Mouse (Mus musculus): ENCODE measurements at regions not wholly inside any gene's neighbourhood (a gene's known extent, or its start where the extent isn't known, plus 50 kb on each side); places are given as distances from the start of the nearest gene placed in this dataset.

- Histone ChIP-seq H3K36me3 (ENCODE audit: control insufficient read depth, insufficient read depth, low read length) (no peaks in the 10 kb centered on the region), H3K4me3 (ENCODE audit: low read depth, low read length) (no peak overlapping the region), H3K4me1 (ENCODE audit: control insufficient read depth, insufficient read depth, insufficient read length, low read length) (no peaks in the 10 kb centered on the region), H3K27ac (ENCODE audit: insufficient read depth, low read depth, low read length) (no peak overlapping the region), H3K27me3 (ENCODE audit: control insufficient read depth, insufficient read depth, low read length) (no peaks in the 10 kb centered on the region)
- no peak for TF ChIP-seq CTCF (IDR thresholded peaks at IDR 0.05; ENCODE audit: extremely low read depth, insufficient read length, insufficient replicate concordance, low read depth, low read length)
- TF ChIP-seq POLR2A (IDR thresholded peaks at IDR 0.05; ENCODE audit: low read depth, low read length) = no peak
- WGBS = 87% methylated on average over 5 of the region's 5 CpGs
Measured at GRCm38 (mm10) chr7:111205876-111206275, 123.0 kb upstream of the Eif4g2 start.

DNA sequence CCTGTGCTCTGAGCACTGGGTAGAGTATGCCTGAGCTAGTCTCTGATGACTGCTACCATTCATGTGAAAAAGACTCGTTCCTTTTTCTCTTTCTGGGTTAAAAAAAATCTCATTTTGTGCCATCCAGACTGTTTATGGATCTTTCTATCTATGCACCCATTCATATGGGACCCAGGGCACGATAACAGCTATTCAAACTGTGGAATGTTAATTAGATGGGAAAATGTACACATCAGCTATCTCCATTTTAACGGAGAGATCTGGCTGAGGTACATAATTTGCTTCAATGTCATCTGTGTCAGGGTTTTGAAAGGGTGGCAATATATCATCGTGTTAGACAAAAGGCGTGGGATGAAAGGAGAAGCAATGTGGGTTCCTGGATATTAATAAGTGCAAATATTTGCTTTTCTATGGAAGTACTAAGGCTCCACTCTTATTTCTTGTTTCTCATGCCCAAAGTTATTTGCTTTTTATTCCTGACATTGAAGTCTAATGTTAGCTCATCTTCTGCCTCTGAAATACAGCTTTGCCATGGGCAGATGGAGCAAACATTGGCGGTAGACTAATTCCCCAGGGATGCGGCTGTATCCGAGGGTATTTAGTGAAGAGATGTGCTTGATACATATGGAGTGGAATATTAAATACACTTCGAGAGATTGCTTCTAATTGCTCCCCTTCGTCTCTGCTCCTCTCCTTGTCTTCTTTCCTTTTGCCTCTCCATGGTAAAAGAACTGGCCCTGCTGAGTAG, 116.0 kb upstream of the Eif4g2 start:
- no peak overlapping the region for H3K27ac ChIP-seq (ENCODE audit: insufficient read depth, low read depth, low read length)
- H3K27me3 ChIP-seq (ENCODE audit: control insufficient read depth, insufficient read depth, low read length) = 0 out of 2 replicates have a peak, but pooled peaks cover 2% of the 10 kb centered on the region
- no peak overlapping the region for H3K4me3 ChIP-seq (ENCODE audit: low read depth, low read length)
- H3K36me3 ChIP-seq (ENCODE audit: control insufficient read depth, insufficient read depth, low read length) = no peaks in the 10 kb centered on the region
- H3K4me1 ChIP-seq (ENCODE audit: control insufficient read depth, insufficient read depth, insufficient read length, low read length) = no peaks in the 10 kb centered on the region
- 53% methylated on average over 10 of the region's 10 CpGs for WGBS
- TF ChIP-seq POLR2A (IDR thresholded peaks at IDR 0.05; ENCODE audit: low read depth, low read length) (no peak), CTCF (IDR thresholded peaks at IDR 0.05; ENCODE audit: extremely low read depth, insufficient read length, insufficient replicate concordance, low read depth, low read length) (no peak)

DNA sequence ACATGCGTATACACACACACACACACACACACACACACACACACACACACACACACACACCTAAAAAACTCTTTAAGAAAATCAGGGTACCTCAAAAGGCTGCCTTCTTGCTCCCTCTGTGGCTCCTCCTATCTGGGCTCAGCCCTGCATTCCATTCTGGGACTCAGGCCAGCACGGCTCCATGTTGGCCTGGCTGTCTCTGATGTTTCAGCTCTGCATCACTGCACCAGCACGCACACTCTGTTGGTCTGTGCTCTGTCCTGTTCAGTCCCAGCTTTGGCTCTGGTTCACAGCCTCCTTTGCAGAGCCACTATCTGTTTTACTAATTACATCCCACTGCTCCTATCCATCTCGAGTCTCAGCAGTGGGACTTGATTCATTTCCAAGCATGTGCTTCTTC, 108.8 kb upstream of the Eif4g2 start:
- Histone ChIP-seq H3K4me1 (ENCODE audit: control insufficient read depth, insufficient read depth, insufficient read length, low read length) (no peaks in the 10 kb centered on the region), H3K4me3 (ENCODE audit: low read depth, low read length) (no peak overlapping the region), H3K27me3 (ENCODE audit: control insufficient read depth, insufficient read depth, low read length) (no peaks in the 10 kb centered on the region), H3K27ac (ENCODE audit: insufficient read depth, low read depth, low read length) (no peak overlapping the region), H3K36me3 (ENCODE audit: control insufficient read depth, insufficient read depth, low read length) (no peaks in the 10 kb centered on the region)
- TF ChIP-seq POLR2A (IDR thresholded peaks at IDR 0.05; ENCODE audit: low read depth, low read length) (no peak), CTCF (IDR thresholded peaks at IDR 0.05; ENCODE audit: extremely low read depth, insufficient read length, insufficient replicate concordance, low read depth, low read length) (no peak)
- WGBS = 52% methylated on average over 4 of the region's 4 CpGs

- no peak for TF ChIP-seq POLR2A (IDR thresholded peaks at IDR 0.05; ENCODE audit: low read depth, low read length)
- TF ChIP-seq CTCF (IDR thresholded peaks at IDR 0.05; ENCODE audit: extremely low read depth, insufficient read length, insufficient replicate concordance, low read depth, low read length) = no peak
- Histone ChIP-seq H3K4me3 (ENCODE audit: low read depth, low read length) (no peak overlapping the region), H3K4me1 (ENCODE audit: control insufficient read depth, insufficient read depth, insufficient read length, low read length) (no peaks in the 10 kb centered on the region), H3K27ac (ENCODE audit: insufficient read depth, low read depth, low read length) (no peak overlapping the region), H3K36me3 (ENCODE audit: control insufficient read depth, insufficient read depth, low read length) (no peaks in the 10 kb centered on the region), H3K27me3 (ENCODE audit: control insufficient read depth, insufficient read depth, low read length) (no peaks in the 10 kb centered on the region)
Measured at GRCm38 (mm10) chr7:111191216-111191615, 108.4 kb upstream of the Eif4g2 start.

DNA sequence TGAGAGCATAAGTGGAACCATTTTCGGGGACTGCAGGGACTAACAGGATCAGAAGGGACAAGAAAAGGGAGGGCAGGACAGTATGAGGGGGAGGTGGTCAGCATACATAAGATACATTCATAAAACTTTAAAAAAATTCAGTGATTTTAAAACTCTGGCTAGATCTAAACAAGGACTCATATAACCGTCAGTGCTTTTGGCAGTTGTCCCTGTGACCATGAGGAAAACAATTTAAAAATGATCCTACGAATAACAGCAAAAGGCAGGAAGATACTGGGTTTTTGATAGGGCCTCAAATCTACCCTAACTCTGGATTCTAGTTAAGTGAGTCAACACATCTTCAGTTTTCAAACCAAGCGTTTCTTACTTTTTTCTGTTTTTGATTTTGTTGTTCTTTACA, 106.9 kb upstream of the Eif4g2 start:
- WGBS = 85% methylated on average over 4 of the region's 4 CpGs

DNA sequence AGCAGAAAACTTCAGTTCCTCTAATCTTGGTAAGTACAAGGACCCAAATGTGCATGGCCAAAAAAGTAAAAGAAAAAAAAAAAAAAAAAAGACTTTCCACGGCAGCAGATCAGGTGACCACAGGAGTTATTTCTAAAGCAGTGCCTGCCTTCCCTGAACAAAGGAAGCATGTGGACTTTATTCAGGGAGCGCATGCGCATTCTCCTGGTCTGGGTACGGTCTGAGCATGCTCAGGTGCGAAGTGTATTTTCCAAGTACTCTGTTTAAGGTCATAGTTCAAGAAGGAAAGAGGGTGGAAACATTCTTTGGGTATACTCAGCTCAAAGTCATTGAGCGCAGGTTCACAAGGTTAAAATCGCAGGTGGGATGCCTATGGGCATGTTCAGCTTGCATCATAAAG, 103.1 kb upstream of the Eif4g2 start:
- Histone ChIP-seq H3K36me3 (ENCODE audit: control insufficient read depth, insufficient read depth, low read length) (no peaks in the 10 kb centered on the region), H3K4me3 (ENCODE audit: low read depth, low read length) (no peak overlapping the region), H3K4me1 (ENCODE audit: control insufficient read depth, insufficient read depth, insufficient read length, low read length) (no peaks in the 10 kb centered on the region), H3K27ac (ENCODE audit: insufficient read depth, low read depth, low read length) (no peak overlapping the region), H3K27me3 (ENCODE audit: control insufficient read depth, insufficient read depth, low read length) (no peaks in the 10 kb centered on the region)
- TF ChIP-seq CTCF (IDR thresholded peaks at IDR 0.05; ENCODE audit: extremely low read depth, insufficient read length, insufficient replicate concordance, low read depth, low read length) (no peak), POLR2A (IDR thresholded peaks at IDR 0.05; ENCODE audit: low read depth, low read length) (no peak)
- 64% methylated on average over 7 of the region's 7 CpGs for WGBS

More for the DNA sequence above, 106.9 kb upstream of the Eif4g2 start:
- Histone ChIP-seq H3K27ac (ENCODE audit: insufficient read depth, low read depth, low read length) (no peak overlapping the region), H3K36me3 (ENCODE audit: control insufficient read depth, insufficient read depth, low read length) (no peaks in the 10 kb centered on the region), H3K4me1 (ENCODE audit: control insufficient read depth, insufficient read depth, insufficient read length, low read length) (no peaks in the 10 kb centered on the region), H3K4me3 (ENCODE audit: low read depth, low read length) (no peak overlapping the region), H3K27me3 (ENCODE audit: control insufficient read depth, insufficient read depth, low read length) (no peaks in the 10 kb centered on the region)
- TF ChIP-seq POLR2A (IDR thresholded peaks at IDR 0.05; ENCODE audit: low read depth, low read length) (no peak), CTCF (IDR thresholded peaks at IDR 0.05; ENCODE audit: extremely low read depth, insufficient read length, insufficient replicate concordance, low read depth, low read length) (no peak)

- WGBS = 84% methylated on average over 3 of the region's 3 CpGs
- TF ChIP-seq CTCF (IDR thresholded peaks at IDR 0.05; ENCODE audit: extremely low read depth, insufficient read length, insufficient replicate concordance, low read depth, low read length) = no peak
- no peak for TF ChIP-seq POLR2A (IDR thresholded peaks at IDR 0.05; ENCODE audit: low read depth, low read length)
Measured at GRCm38 (mm10) chr7:111183512-111183911, 100.7 kb upstream of the Eif4g2 start.

More at GRCm38 (mm10) chr7:111183512-111183911, 100.7 kb upstream of the Eif4g2 start:
- Histone ChIP-seq H3K4me3 (ENCODE audit: low read depth, low read length) (no peak overlapping the region), H3K27me3 (ENCODE audit: control insufficient read depth, insufficient read depth, low read length) (no peaks in the 10 kb centered on the region), H3K36me3 (ENCODE audit: control insufficient read depth, insufficient read depth, low read length) (no peaks in the 10 kb centered on the region), H3K27ac (ENCODE audit: insufficient read depth, low read depth, low read length) (no peak overlapping the region), H3K4me1 (ENCODE audit: control insufficient read depth, insufficient read depth, insufficient read length, low read length) (peaks cover 9% of the 10 kb centered on the region)
